Mouse (Mus musculus) lung, postnatal 14 days (tissue): ENCODE data around the gene Pde3a.

Source experiments
- DNase-seq: peaks from one replicate; pipeline ENCODE4 v3.0.0; 2021

Gene Pde3a

GRCm38 (mm10) chr6:141522541-141522940 is 273.5 kb downstream of the Pde3a start:
- no peak for DNase-seq

GRCm38 (mm10) chr6:141523747-141524640 is 274.9 kb downstream of the Pde3a start, which contains the start of gene Slco1c1:
Gene Slco1c1, plus strand, starts transcription at chr6:141524368.
- no peak for DNase-seq

- no peak for DNase-seq
Observed at GRCm38 (mm10) chr6:141525787-141526186, 276.7 kb downstream of the Pde3a start.

- no peak for DNase-seq
Observed at GRCm38 (mm10) chr6:141530865-141531264, 281.8 kb downstream of the Pde3a start.

GRCm38 (mm10) chr6:141537298-141537697 is 288.2 kb downstream of the Pde3a start:
- DNase-seq, result no peak

- no peak for DNase-seq
Observed at GRCm38 (mm10) chr6:141541136-141541535, 292.1 kb downstream of the Pde3a start.

- DNase-seq, result no peak
Observed at GRCm38 (mm10) chr6:141543344-141543743, 294.3 kb downstream of the Pde3a start.
